Mouse (Mus musculus) retina, embryonic 14.5 days (tissue): Measurements from ENCODE around the gene C1qb.

ENCODE experiments used
- DNase-seq: peaks from one replicate; pipeline ENCODE4 v3.0.0-alpha.2; 2015; ENCODE audit warnings: low spot score

C1qb gene

GRCm38 (mm10) chr4:136842802-136843201 is 43.2 kb downstream of the C1qb start:
- no peak for DNase-seq

DNA sequence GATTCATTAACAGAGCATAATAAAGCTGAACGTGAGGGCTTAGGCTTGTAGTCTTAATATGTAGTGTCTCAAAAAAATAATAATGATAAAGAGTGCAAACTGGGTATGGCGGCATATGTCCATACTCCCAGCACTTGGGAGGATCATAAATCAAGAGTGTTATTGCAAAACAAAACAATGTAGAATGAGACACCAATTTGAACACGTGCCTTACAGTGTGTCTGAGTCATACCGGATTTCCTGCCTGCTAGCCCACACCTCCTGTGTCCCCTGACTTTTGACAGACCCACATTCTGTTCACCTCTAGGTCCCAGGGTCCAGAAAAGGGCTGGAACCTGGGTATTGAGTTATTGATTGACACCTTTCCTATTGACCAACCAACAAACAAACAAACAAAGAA is 44.0 kb downstream of the C1qb start:
- no peak for DNase-seq

DNA sequence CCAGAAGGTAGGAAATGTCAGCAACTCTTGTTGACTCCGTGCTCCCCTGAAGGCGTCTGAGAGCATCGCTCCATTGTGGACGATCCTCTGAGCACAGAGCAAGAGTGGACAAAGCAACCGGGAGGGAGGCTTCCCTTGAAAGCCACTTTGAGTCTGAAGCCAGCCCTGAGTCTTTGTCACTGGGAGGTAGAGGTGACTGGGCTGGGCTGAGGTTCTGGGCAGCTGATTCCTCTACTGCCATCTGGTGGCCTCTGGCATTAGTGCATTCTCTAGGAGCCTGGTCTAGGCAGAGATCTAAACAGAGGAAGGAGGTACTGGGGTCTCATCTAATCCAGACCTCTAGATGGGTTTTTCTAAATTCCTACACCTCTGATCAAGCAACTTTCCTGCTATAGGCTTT is 44.9 kb downstream of the C1qb start:
- DNase-seq = peak; percentile 98

DNA sequence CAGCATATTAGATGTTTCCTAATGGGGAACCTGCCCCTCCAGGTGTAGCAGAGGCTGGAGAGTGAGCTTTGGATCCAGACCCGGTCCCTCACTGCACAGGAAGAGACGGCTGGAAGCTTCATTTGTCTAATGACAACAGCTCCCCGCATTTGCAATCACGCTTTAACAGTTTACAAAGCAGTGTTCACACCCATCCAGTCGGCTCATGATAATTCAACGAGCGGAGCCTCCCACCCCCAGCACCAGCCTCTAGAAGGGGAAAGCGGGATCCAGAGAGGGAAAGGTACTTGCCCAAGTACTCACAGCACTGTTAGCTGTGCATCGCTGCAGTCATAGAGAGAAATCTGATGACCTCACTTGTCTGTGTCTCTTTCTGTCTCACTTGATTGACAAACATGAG is 47.5 kb downstream of the C1qb start:
- DNase-seq = no peak

GRCm38 (mm10) chr4:136838026-136838425 is 48.0 kb downstream of the C1qb start:
- DNase-seq = no peak

DNA sequence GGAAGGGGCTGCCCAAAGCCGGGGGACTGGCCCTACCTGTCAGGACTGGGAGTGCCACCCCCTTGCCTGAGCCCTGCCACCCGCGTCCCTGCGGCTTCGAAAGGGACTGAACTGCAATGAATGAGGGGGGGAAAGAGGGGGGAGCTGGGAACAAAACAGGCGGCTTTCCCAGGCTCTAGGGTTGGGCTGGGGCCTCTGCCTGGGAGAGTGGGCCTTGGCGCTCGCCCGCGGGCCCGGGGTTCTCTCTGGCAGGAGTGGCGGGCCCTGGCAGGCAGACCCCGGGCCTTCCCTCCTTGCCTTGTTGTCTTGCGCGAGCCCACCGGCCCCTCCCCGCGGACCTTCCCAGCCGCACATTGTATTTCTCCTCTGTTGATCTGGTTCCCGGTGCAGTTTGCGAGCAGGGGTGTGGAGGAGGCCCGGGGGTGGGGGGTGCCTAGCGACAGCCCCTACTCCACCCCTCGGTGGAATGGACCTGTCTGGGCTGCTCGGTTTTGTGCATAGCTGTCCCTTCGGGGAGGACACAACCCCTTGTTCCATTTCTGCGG is 49.5 kb downstream of the C1qb start:
- peak; percentile 86 for DNase-seq

- DNase-seq = peak; percentile 84
Observed at GRCm38 (mm10) chr4:136835621-136836386, 50.2 kb downstream of the C1qb start, which contains the start of gene Ephb2. Gene Ephb2, minus strand, starts transcription at chr4:136835988.

GRCm38 (mm10) chr4:136834815-136835620 is 51.0 kb downstream of the C1qb start:
- no peak for DNase-seq

DNA sequence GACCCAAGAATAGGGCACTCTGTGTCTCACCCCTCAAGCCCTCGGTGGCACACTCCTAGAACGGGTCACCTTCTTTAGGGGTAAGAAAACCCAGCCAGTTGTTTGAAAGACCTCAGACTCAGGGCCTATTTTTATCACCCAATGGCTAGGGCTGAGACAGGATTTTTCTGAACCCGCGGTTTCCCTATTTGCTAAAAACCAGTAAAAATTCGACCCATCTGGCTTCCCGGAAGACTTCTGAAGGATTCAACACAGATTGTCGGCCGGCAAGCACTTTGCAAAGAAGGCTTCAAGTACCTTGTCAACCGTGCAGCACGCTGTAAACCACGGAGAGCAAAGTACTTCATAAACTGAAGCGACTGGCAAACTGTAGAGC is 51.6 kb downstream of the C1qb start:
- DNase-seq = no peak

GRCm38 (mm10) chr4:136833619-136834351 is 52.2 kb downstream of the C1qb start:
- DNase-seq = no peak

DNA sequence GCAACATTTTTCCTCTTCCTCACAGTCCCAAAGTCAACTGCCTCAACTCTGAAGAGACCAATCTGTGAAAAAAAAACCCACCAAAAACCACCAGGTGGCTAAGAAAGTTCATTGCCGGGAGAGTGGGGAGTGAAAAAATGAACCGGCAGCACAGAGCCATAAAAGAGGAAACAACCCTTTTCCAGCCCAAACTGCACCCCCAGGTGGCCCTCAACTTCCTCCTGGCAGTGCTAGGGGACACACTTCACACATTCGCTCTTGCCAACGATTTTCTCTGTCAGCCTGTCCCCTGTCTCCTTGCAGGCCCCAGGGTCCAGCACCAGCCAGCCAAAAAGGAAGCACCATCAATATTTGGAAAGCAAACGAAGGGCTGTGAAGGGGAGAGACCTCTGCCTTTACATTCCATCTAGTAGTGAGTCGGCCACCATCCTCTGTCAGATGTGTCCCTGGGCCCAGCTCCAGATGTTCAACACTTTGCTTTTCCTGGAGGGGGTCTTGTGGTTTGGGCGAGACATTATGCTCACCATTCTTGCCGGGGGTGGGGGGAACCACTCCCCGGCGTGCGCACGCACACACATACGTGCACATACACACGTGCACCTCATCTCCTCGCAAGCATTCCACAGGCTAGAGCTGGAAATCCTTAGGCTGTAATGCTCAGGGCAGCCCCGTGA is 53.3 kb downstream of the C1qb start:
- DNase-seq = no peak

DNA sequence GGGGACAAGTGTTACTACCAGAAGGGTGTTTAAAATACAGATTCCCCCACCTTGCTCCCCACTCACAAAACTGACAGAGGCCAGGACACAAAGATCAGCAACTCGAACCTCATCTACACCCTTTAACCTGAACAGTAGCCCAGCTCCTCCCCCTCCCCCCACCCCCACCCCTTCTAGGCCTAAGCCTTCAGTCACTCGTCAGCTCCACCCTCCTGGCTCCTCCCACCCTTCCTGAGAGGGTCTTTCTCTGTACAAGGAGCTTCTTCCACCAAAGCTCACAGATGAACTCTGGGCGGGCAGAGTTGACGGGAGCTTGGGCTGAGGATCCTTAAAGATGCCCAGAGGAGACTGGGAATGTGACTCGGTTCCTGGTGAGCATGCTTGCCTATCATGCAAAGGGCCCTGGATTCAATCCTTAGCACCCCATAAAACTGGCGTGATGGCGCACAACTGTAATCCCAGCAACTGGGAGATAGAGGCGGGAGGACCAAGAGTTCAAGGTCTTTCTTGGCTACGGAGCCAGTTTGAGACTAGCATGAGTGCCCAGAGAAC is 55.6 kb downstream of the C1qb start:
- DNase-seq = no peak
